Mouse (Mus musculus): ENCODE results near the gene Tmem41b. TPM values are rescaled to one million over a fixed set of nuclear protein-coding genes. Genes with fewer than 3 reads are reported as not detected.
"Not testable (repeated sequence)": the region's sequence is repeated elsewhere in the genome, so short reads cannot be mapped to it uniquely, and the experiment has no call there.

Gene Tmem41b
- polyA plus RNA-seq, 1 experiment from 2014 or later: 72.0 TPM

- Histone ChIP-seq H3K9me3 (replicated peaks) (no peaks in the 10 kb centered on the region), H3K4me2 (replicated peaks) (no peak overlapping the region), H3K4me3 (no peak overlapping the region), H3K27me3 (no peaks in the 10 kb centered on the region), H3K36me3 (no peaks in the 10 kb centered on the region), H3K27ac (no peak overlapping the region), H3K4me1 (no peaks in the 10 kb centered on the region), H3K9ac (no peak overlapping the region)
- ATAC-seq (ENCODE audit: low FRiP score): no peak
Observed at GRCm38 (mm10) chr7:110005976-110006375, 19.2 kb upstream of the Tmem41b start.

- Histone ChIP-seq H3K9me3 (replicated peaks) (no peaks in the 10 kb centered on the region), H3K36me3 (no peaks in the 10 kb centered on the region), H3K9ac (no peak overlapping the region), H3K4me3 (peak overlapping the region; percentile 9), H3K27ac (no peak overlapping the region), H3K4me1 (no peaks in the 10 kb centered on the region), H3K27me3 (no peaks in the 10 kb centered on the region), H3K4me2 (replicated peaks) (peak overlapping the region; percentile 42)
- ATAC-seq (ENCODE audit: low FRiP score): no peak
- WGBS: 16% methylated on average over 20 of the region's 20 CpGs
Observed at GRCm38 (mm10) chr7:110002968-110003367, 16.2 kb upstream of the Tmem41b start.

- H3K36me3 ChIP-seq: no peaks in the 10 kb centered on the region
- ATAC-seq (ENCODE audit: low FRiP score): no peak
- H3K9ac ChIP-seq: no peak overlapping the region
- H3K27ac ChIP-seq: no peak overlapping the region
- no peaks in the 10 kb centered on the region for H3K27me3 ChIP-seq
- H3K4me3 ChIP-seq: no peak overlapping the region
- H3K9me3 ChIP-seq (replicated peaks): no peaks in the 10 kb centered on the region
- no peak overlapping the region for H3K4me2 ChIP-seq (replicated peaks)
- H3K4me1 ChIP-seq: no peaks in the 10 kb centered on the region
Observed at GRCm38 (mm10) chr7:110002092-110002491, 15.4 kb upstream of the Tmem41b start.

- no peaks in the 10 kb centered on the region for H3K9me3 ChIP-seq (replicated peaks)
- no peaks in the 10 kb centered on the region for H3K36me3 ChIP-seq
- no peak overlapping the region for H3K27ac ChIP-seq
- no peaks in the 10 kb centered on the region for H3K4me1 ChIP-seq
- no peak overlapping the region for H3K4me2 ChIP-seq (replicated peaks)
- no peaks in the 10 kb centered on the region for H3K27me3 ChIP-seq
- no peak for ATAC-seq (ENCODE audit: low FRiP score)
- no peak overlapping the region for H3K9ac ChIP-seq
- 86% methylated on average over 4 of the region's 4 CpGs for WGBS
- no peak overlapping the region for H3K4me3 ChIP-seq
Observed at GRCm38 (mm10) chr7:109998388-109998787, 11.7 kb upstream of the Tmem41b start.

GRCm38 (mm10) chr7:109993157-109993959, 6.6 kb upstream of the Tmem41b start:
- Histone ChIP-seq H3K9ac (no peak overlapping the region), H3K27ac (no peak overlapping the region), H3K9me3 (replicated peaks) (no peaks in the 10 kb centered on the region), H3K27me3 (no peaks in the 10 kb centered on the region), H3K4me1 (no peaks in the 10 kb centered on the region), H3K4me3 (no peak overlapping the region), H3K36me3 (no peaks in the 10 kb centered on the region), H3K4me2 (replicated peaks) (no peak overlapping the region)
- 0 out of 2 replicates have a peak, but pooled peaks have one; percentile 26 for ATAC-seq (ENCODE audit: low FRiP score)
- WGBS: 58% methylated on average over 2 of the region's 2 CpGs

GRCm38 (mm10) chr7:109991286-109991685, 4.6 kb upstream of the Tmem41b start:
- H3K27ac ChIP-seq: no peak overlapping the region
- H3K9ac ChIP-seq: no peak overlapping the region
- no peaks in the 10 kb centered on the region for H3K4me1 ChIP-seq
- ATAC-seq (ENCODE audit: low FRiP score): no peak
- no peak overlapping the region for H3K4me2 ChIP-seq (replicated peaks)
- H3K4me3 ChIP-seq: no peak overlapping the region
- no peaks in the 10 kb centered on the region for H3K9me3 ChIP-seq (replicated peaks)
- 86% methylated on average over 1 of the region's 1 CpGs for WGBS
- no peaks in the 10 kb centered on the region for H3K27me3 ChIP-seq
- no peaks in the 10 kb centered on the region for H3K36me3 ChIP-seq

- Histone ChIP-seq H3K9ac (peak overlapping the region; percentile 83), H3K4me1 (peaks cover 16% of the 10 kb centered on the region), H3K36me3 (peaks cover 15% of the 10 kb centered on the region), H3K9me3 (replicated peaks) (no peaks in the 10 kb centered on the region), H3K27ac (peak overlapping the region; percentile 74), H3K27me3 (no peaks in the 10 kb centered on the region), H3K4me2 (replicated peaks) (peak overlapping the region; percentile 64), H3K4me3 (peak overlapping the region; percentile 70)
- WGBS: under 1% methylated on average over 43 of the region's 43 CpGs
- peak; percentile 99 for ATAC-seq (ENCODE audit: low FRiP score)
Observed at GRCm38 (mm10) chr7:109986133-109986669, 528 bp downstream of the Tmem41b start.

- H3K4me2 ChIP-seq (replicated peaks): peak overlapping the region; percentile 64
- no peaks in the 10 kb centered on the region for H3K9me3 ChIP-seq (replicated peaks)
- peak overlapping the region; percentile 83 for H3K9ac ChIP-seq
- ATAC-seq (ENCODE audit: low FRiP score): peak; percentile 69; the same call in 1 of the 2 replicates
- no peaks in the 10 kb centered on the region for H3K27me3 ChIP-seq
- H3K4me3 ChIP-seq: peak overlapping the region; percentile 70
- peak overlapping the region; percentile 74 for H3K27ac ChIP-seq
- H3K4me1 ChIP-seq: peaks cover 16% of the 10 kb centered on the region
- under 1% methylated on average over 27 of the region's 27 CpGs for WGBS
- peaks cover 16% of the 10 kb centered on the region for H3K36me3 ChIP-seq
Observed at GRCm38 (mm10) chr7:109985661-109986132, 1.0 kb downstream of the Tmem41b start.

- 80% methylated on average over 5 of the region's 5 CpGs for WGBS
- Histone ChIP-seq H3K4me1 (peaks cover 16% of the 10 kb centered on the region), H3K36me3 (peaks cover 26% of the 10 kb centered on the region), H3K4me2 (replicated peaks) (peak overlapping the region; percentile 64)
- not testable (repeated sequence) for ATAC-seq (ENCODE audit: low FRiP score); H3K4me3 ChIP-seq; H3K9ac ChIP-seq; H3K27me3 ChIP-seq; H3K9me3 ChIP-seq (replicated peaks); H3K27ac ChIP-seq
Observed at GRCm38 (mm10) chr7:109984608-109985007, 2.1 kb downstream of the Tmem41b start.

GRCm38 (mm10) chr7:109977131-109977530, 9.6 kb downstream of the Tmem41b start:
- H3K4me3 ChIP-seq; H3K4me2 ChIP-seq (replicated peaks); ATAC-seq (ENCODE audit: low FRiP score); H3K27me3 ChIP-seq; H3K9me3 ChIP-seq (replicated peaks); H3K27ac ChIP-seq; H3K4me1 ChIP-seq; H3K9ac ChIP-seq: not testable (repeated sequence)
- 73% methylated on average over 5 of the region's 5 CpGs for WGBS
- H3K36me3 ChIP-seq: peaks cover 60% of the 10 kb centered on the region

GRCm38 (mm10) chr7:109975966-109976715, 10.6 kb downstream of the Tmem41b start:
- H3K27me3 ChIP-seq: no peaks in the 10 kb centered on the region
- no peak overlapping the region for H3K27ac ChIP-seq
- peaks cover 51% of the 10 kb centered on the region for H3K36me3 ChIP-seq
- H3K9me3 ChIP-seq (replicated peaks): no peaks in the 10 kb centered on the region
- H3K4me3 ChIP-seq: no peak overlapping the region
- no peak overlapping the region for H3K9ac ChIP-seq
- 94% methylated on average over 6 of the region's 6 CpGs for WGBS
- no peaks in the 10 kb centered on the region for H3K4me1 ChIP-seq
- ATAC-seq (ENCODE audit: low FRiP score): no peak
- H3K4me2 ChIP-seq (replicated peaks): no peak overlapping the region

- peaks cover 4% of the 10 kb centered on the region for H3K36me3 ChIP-seq
- no peak overlapping the region for H3K4me2 ChIP-seq (replicated peaks)
- peaks cover 12% of the 10 kb centered on the region for H3K4me1 ChIP-seq
- no peak for ATAC-seq (ENCODE audit: low FRiP score)
- no peak overlapping the region for H3K9ac ChIP-seq
- H3K9me3 ChIP-seq (replicated peaks): no peaks in the 10 kb centered on the region
- no peaks in the 10 kb centered on the region for H3K27me3 ChIP-seq
- no peak overlapping the region for H3K4me3 ChIP-seq
- H3K27ac ChIP-seq: peak overlapping the region; percentile 79
Observed at GRCm38 (mm10) chr7:109969542-109969941, 17.2 kb downstream of the Tmem41b start.

Data from hindbrain, embryonic 12.5 days (tissue).